In genomic region chr3:81932141-81933101, GRCm38 (mm10) we compare ENCODE assay signal across 8 mouse cellular contexts. TPM values are rescaled to one million over a fixed set of nuclear protein-coding genes. Genes with fewer than 3 reads are reported as not detected.
DNase-seq lines count a peak whose midpoint lies in the region; ATAC-seq and TF ChIP-seq lines count a peak whose summit lies in the region.

TSS of gene Ctso (plus strand) at chr3:81932601.

- peaks cover 14% of the 10 kb centered on the region for H3K4me1 ChIP-seq in bone marrow macrophage, adult 2 months (ENCODE audit: control insufficient read depth, insufficient read depth, low read length)
- no peaks in the 10 kb centered on the region for H3K4me1 ChIP-seq in embryonic fibroblast, embryonic 13.5 days (ENCODE audit: control insufficient read depth, insufficient read depth, low read length)
- H3K4me1 ChIP-seq in limb, embryonic 13.5 days, result no peaks in the 10 kb centered on the region
- peaks cover 6% of the 10 kb centered on the region for H3K4me1 ChIP-seq in midbrain, embryonic 15.5 days

- peak within 1 kb of the TSS; percentile 86 for H3K9ac ChIP-seq in limb, embryonic 13.5 days
- peak within 1 kb of the TSS; percentile 55 for H3K9ac ChIP-seq in midbrain, embryonic 15.5 days

- no peaks in the 10 kb centered on the region for H3K9me3 ChIP-seq in limb, embryonic 13.5 days
- H3K9me3 ChIP-seq in midbrain, embryonic 15.5 days, result no peaks in the 10 kb centered on the region

- peak; percentile 95 for DNase-seq in A20 (ENCODE audit: low read depth, low spot score)
- peak; percentile 88 to 91 for DNase-seq in heart, adult 9 months (ENCODE audit: low spot score in 2 of 2)
- DNase-seq in kidney, adult 9 months, result peak; percentile 93
- DNase-seq in spleen, adult 18-20 months, result peak; percentile 82 to 92

- no peaks in the 10 kb centered on the region for H3K36me3 ChIP-seq in limb, embryonic 13.5 days
- no peaks in the 10 kb centered on the region for H3K36me3 ChIP-seq in midbrain, embryonic 15.5 days (replicated peaks)

- ATAC-seq in limb, embryonic 13.5 days (ENCODE audit: low FRiP score, low read depth), result peak; percentile 92
- peak; percentile 93 for ATAC-seq in midbrain, embryonic 15.5 days (replicated peaks)

- no peaks in the 10 kb centered on the region for H3K27me3 ChIP-seq in limb, embryonic 13.5 days
- H3K27me3 ChIP-seq in midbrain, embryonic 15.5 days (replicated peaks), result no peaks in the 10 kb centered on the region

- no peak for TF ChIP-seq POLR2A in bone marrow macrophage, adult 2 months (IDR thresholded peaks at IDR 0.05; ENCODE audit: borderline replicate concordance, low read depth, low read length)
- TF ChIP-seq POLR2A in embryonic fibroblast, embryonic 13.5 days (IDR thresholded peaks at IDR 0.05; ENCODE audit: low read depth, low read length), result peak; percentile 39; the same call in 1 of the 2 replicates

- peak; percentile 89 for TF ChIP-seq CTCF in bone marrow macrophage, adult 2 months (IDR thresholded peaks at IDR 0.05; ENCODE audit: low read depth, low read length)
- 0 out of 2 replicates have a peak, but pooled peaks have one; percentile 2 for TF ChIP-seq CTCF in embryonic fibroblast, embryonic 13.5 days (IDR thresholded peaks at IDR 0.05; ENCODE audit: borderline replicate concordance, insufficient read depth, low read length)

- peak within 1 kb of the TSS; percentile 83 for H3K27ac ChIP-seq in bone marrow macrophage, adult 2 months (ENCODE audit: insufficient read depth, low read depth, low read length)
- H3K27ac ChIP-seq in embryonic fibroblast, embryonic 13.5 days (ENCODE audit: insufficient read depth, low read length), result peak within 1 kb of the TSS; percentile 69
- peak within 1 kb of the TSS; percentile 78; the same call in 1 of the 2 replicates for H3K27ac ChIP-seq in limb, embryonic 13.5 days
- peak within 1 kb of the TSS; percentile 66 for H3K27ac ChIP-seq in midbrain, embryonic 15.5 days

- H3K4me3 ChIP-seq in bone marrow macrophage, adult 2 months (ENCODE audit: insufficient read depth, low read length), result peak within 1 kb of the TSS; percentile 99
- H3K4me3 ChIP-seq in embryonic fibroblast, embryonic 13.5 days (ENCODE audit: insufficient read depth, low read length), result peak within 1 kb of the TSS; percentile 79
- H3K4me3 ChIP-seq in limb, embryonic 13.5 days, result peak within 1 kb of the TSS; percentile 81
- H3K4me3 ChIP-seq in midbrain, embryonic 15.5 days, result peak within 1 kb of the TSS; percentile 60

- WGBS in limb, embryonic 13.5 days, result 11% methylated on average over 27 of the region's 27 CpGs
- WGBS in midbrain, embryonic 15.5 days, result 10% methylated on average over 27 of the region's 27 CpGs

- H3K4me2 ChIP-seq in limb, embryonic 13.5 days (replicated peaks), result peak within 1 kb of the TSS; percentile 56
- peak within 1 kb of the TSS; percentile 78 for H3K4me2 ChIP-seq in midbrain, embryonic 15.5 days

RNA-seq across cellular contexts. Expression of gene Ctso, which starts in this region (rescaled TPM):
- 43.1 and 44.6 TPM in 2 replicates for polyA plus RNA-seq in bone marrow macrophage, adult 2 months (2012; ENCODE audit: insufficient read depth, insufficient read length, missing spikeins)
- polyA plus RNA-seq in embryonic fibroblast, embryonic 13.5 days (2011; ENCODE audit: insufficient read length, low read depth, missing spikeins), result 10.6 and 12.9 TPM in 2 replicates
- 13.5 and 14.1 TPM in 2 replicates for polyA plus RNA-seq in limb, embryonic 13.5 days (2015; fragmentation: Nextera tagmentation; extraction: Ambion mirVana)
- polyA plus RNA-seq in midbrain, embryonic 15.5 days (2015; fragmentation: Nextera tagmentation; extraction: Ambion mirVana), result 6.5 and 7.7 TPM in 2 replicates

Comparison
In these comparisons a context has a peak if more than half of its experiments do, and no peak if none do; other contexts are left out.
1. Peak in every context shown above with its lines: DNase-seq, ATAC-seq, H3K4me3 ChIP-seq and H3K27ac ChIP-seq.